In the genomic region with DNA sequence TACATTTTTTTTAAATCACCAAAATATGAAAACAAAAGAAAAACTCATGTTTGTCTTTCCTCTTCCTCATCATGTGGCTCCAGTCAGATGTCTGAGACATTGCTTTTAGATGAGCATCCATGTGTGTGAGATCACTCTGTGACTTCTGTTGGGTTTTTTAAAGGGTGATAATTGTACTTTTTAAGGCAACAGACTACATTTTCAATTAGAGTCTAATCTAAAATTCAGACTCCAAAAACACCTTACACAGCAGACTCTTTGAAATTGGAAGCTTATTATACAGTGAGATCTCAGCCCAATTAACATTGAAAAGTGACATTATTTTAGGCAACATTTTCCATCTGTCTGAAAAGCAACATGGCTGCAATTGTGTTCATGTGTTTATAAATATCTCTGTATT, we compare ENCODE assay signal across 12 mouse cellular contexts.
"Had no signal": no experiment of that assay in that cellular context is flagged by ENCODE, and none has a peak within 500 bp of the region (broad histone marks: within the 10 kb centered on the region; RNA-seq: fewer than 3 reads in every experiment).

No protein-coding gene starts in this region.

- H3K27ac ChIP-seq: kidney, postnatal 0 days; left cerebral cortex, adult 2 months; liver, embryonic 13.5 days had no signal

- H3K27me3 ChIP-seq: liver, embryonic 13.5 days had no signal

- H3K4me1 ChIP-seq: liver, embryonic 13.5 days had no signal

- H3K9me3 ChIP-seq: liver, embryonic 13.5 days had no signal

- H3K4me3 ChIP-seq: left cerebral cortex, adult 2 months; liver, embryonic 13.5 days had no signal

- H3K4me2 ChIP-seq: liver, embryonic 13.5 days; midbrain, embryonic 11.5 days had no signal

- H3K36me3 ChIP-seq: liver, embryonic 13.5 days had no signal

- H3K9ac ChIP-seq: liver, embryonic 13.5 days had no signal

- DNase-seq: kidney, postnatal 25 days; layer of hippocampus, postnatal 36 days; liver, embryonic 13.5 days; lung, adult 2 months; lung, postnatal 14 days; lung, postnatal 4 days; midbrain, embryonic 14.5 days; thymus, adult 2 months; thymus, postnatal 14 days had no signal
